Mouse (Mus musculus): ENCODE measurements around the gene Clstn2.

GRCm38 (mm10) chr9:97813157-97813556 lies 219.8 kb downstream of the Clstn2 start:
- TF ChIP-seq POLR2A (IDR thresholded peaks at IDR 0.05; ENCODE audit: extremely low read depth, insufficient read depth, low read length) (no peak), CTCF (IDR thresholded peaks at IDR 0.05; ENCODE audit: low read depth, low read length) (no peak)

Measured in liver, adult 2 months (tissue).